Mouse (Mus musculus) liver, postnatal 0 days (tissue): Measurements from ENCODE around the gene Amz2.

Experiments used
- CTCF ChIP-seq: sonication (generic); IDR thresholded peaks from 2 replicates; pipeline ENCODE4 v1.5.1; 2016; ENCODE audit warnings: antibody characterized with exemption, low read depth
- EP300 ChIP-seq: IDR thresholded peaks from 2 replicates; pipeline ENCODE4 v1.6.1; 2016; ENCODE audit warnings: antibody characterized with exemption, low read depth, mild to moderate bottlenecking

DNA sequence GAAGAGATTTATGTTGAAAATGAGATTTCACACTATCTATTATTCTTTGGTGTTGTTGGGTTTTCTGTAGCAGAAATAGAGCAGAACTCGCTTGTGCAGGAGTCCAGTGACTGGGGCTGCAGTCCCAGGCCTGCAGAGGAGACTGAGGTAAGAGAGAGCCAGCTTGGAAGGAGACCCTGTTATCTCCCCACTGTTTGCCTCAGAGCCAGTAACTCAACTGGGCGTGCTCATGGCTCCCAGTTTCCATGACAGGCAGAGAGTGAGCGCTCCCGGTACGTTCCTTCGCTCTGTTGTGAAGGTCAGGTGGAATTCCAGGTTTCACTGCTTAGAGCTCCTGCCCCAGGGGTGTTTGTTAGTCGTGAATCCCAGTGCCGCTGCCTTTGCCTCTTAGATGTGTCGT, 33.1 kb upstream of the Amz2 start:
- TF ChIP-seq CTCF (no peak), EP300 (no peak)
